Mouse (Mus musculus): Measurements from ENCODE around the gene Ttc5. TPM values are rescaled to one million over a fixed set of nuclear protein-coding genes. Genes with fewer than 3 reads are reported as not detected.
"Not testable (repeated sequence)": the region's sequence is repeated elsewhere in the genome, so short reads cannot be mapped to it uniquely, and the experiment has no call there.

The Ttc5 gene
- total and polyA plus RNA-seq, 3 experiments, result 13.2 to 13.9 (median 13.3) TPM

DNA sequence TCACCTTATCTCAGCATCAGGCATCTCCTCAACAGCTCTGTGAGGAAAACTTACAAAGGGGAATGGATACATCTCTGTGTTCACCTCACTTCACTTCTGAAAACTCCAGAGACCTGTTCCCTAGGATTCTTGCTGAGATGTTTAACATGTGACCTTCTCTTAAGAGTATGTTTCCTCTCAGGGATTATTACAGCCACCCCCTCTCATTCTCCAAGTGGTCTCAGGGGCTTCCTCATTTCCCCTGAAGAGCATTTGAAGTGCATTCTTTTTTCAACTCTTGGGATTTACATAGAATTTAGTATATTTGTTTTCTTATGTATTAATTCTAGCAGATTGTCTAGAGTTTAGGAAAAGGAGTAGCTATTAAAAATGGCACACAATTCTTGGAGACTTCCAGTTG, 40.3 kb downstream of the Ttc5 start, which contains the start of gene Olfr749:
Gene Olfr749, minus strand, starts transcription at position 101 of the 400 bp plus-strand sequence.
- no peaks in the 10 kb centered on the region for H3K27me3 ChIP-seq (ENCODE audit: control insufficient read depth, insufficient read depth, low read length)
- no peaks in the 10 kb centered on the region for H3K36me3 ChIP-seq (ENCODE audit: control insufficient read depth, insufficient read depth, low read length)
- no peak within 1 kb of the TSS for H3K27ac ChIP-seq
- H3K4me1 ChIP-seq (ENCODE audit: control insufficient read depth, insufficient read depth, low read length), result no peaks in the 10 kb centered on the region
- DNase-seq, result no peak
- no peak within 1 kb of the TSS for H3K4me3 ChIP-seq
- no peak within 1 kb of the TSS for H3K9ac ChIP-seq (ENCODE audit: low read depth, low read length)
- intact Hi-C loops (cut with DNase I), result no loop called here
- TF ChIP-seq POLR2A (IDR thresholded peaks at IDR 0.05; ENCODE audit: insufficient read depth, low read depth, low read length), result no peak
- no peak for TF ChIP-seq EP300 (IDR thresholded peaks at IDR 0.05; ENCODE audit: insufficient read depth, low read depth, low read length)
- TF ChIP-seq CTCF (IDR thresholded peaks at IDR 0.05), result no peak
- H3K79me2 ChIP-seq (replicated peaks; ENCODE audit: control insufficient read depth, insufficient read depth, low read length), result no peaks in the 10 kb centered on the region

GRCm38 (mm10) chr14:50741584-50741983, 43.7 kb downstream of the Ttc5 start:
- no peak overlapping the region for H3K9ac ChIP-seq (ENCODE audit: low read depth, low read length)
- H3K4me1 ChIP-seq (ENCODE audit: control insufficient read depth, insufficient read depth, low read length), result no peaks in the 10 kb centered on the region
- no peak overlapping the region for H3K27ac ChIP-seq
- no peaks in the 10 kb centered on the region for H3K79me2 ChIP-seq (replicated peaks; ENCODE audit: control insufficient read depth, insufficient read depth, low read length)
- DNase-seq, result no peak
- intact Hi-C loops (cut with DNase I), result no loop called here
- no peak overlapping the region for H3K4me3 ChIP-seq
- TF ChIP-seq CTCF (IDR thresholded peaks at IDR 0.05) (no peak), POLR2A (IDR thresholded peaks at IDR 0.05; ENCODE audit: insufficient read depth, low read depth, low read length) (no peak), EP300 (IDR thresholded peaks at IDR 0.05; ENCODE audit: insufficient read depth, low read depth, low read length) (no peak)
- 61% methylated on average over 2 of the region's 2 CpGs for WGBS
- H3K27me3 ChIP-seq (ENCODE audit: control insufficient read depth, insufficient read depth, low read length), result no peaks in the 10 kb centered on the region
- no peaks in the 10 kb centered on the region for H3K36me3 ChIP-seq (ENCODE audit: control insufficient read depth, insufficient read depth, low read length)

DNA sequence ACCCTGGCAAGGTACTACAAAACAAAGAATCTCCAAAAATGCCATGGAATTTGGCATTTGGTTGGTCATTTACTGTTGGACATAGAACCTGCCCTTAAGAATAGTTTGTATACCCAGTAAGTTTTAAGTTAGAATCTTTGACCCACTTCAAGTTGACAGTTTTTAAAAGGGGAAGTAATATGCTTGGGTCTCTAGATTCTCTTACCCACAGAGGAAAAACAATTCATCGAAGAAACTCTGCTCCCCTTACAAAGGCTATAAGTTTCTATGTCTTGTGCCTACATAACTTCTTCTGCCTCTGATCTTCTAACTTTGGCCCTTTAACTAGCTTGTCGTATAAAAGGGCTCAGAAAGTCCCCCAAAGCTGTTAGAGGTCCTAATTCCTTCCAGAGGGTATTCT, 45.0 kb downstream of the Ttc5 start:
- intact Hi-C loops (cut with DNase I), result no loop called here
- DNase-seq, result no peak
- H3K36me3 ChIP-seq (ENCODE audit: control insufficient read depth, insufficient read depth, low read length), result no peaks in the 10 kb centered on the region
- no peaks in the 10 kb centered on the region for H3K4me1 ChIP-seq (ENCODE audit: control insufficient read depth, insufficient read depth, low read length)
- WGBS, result 61% methylated on average over 2 of the region's 2 CpGs
- no peaks in the 10 kb centered on the region for H3K27me3 ChIP-seq (ENCODE audit: control insufficient read depth, insufficient read depth, low read length)
- no peak overlapping the region for H3K9ac ChIP-seq (ENCODE audit: low read depth, low read length)
- no peaks in the 10 kb centered on the region for H3K79me2 ChIP-seq (replicated peaks; ENCODE audit: control insufficient read depth, insufficient read depth, low read length)
- TF ChIP-seq CTCF (IDR thresholded peaks at IDR 0.05), result no peak
- TF ChIP-seq POLR2A (IDR thresholded peaks at IDR 0.05; ENCODE audit: insufficient read depth, low read depth, low read length), result no peak
- TF ChIP-seq EP300 (IDR thresholded peaks at IDR 0.05; ENCODE audit: insufficient read depth, low read depth, low read length), result no peak
- H3K4me3 ChIP-seq, result no peak overlapping the region
- H3K27ac ChIP-seq, result no peak overlapping the region

- intact Hi-C loops (cut with DNase I); H3K27ac ChIP-seq; H3K36me3 ChIP-seq (ENCODE audit: control insufficient read depth, insufficient read depth, low read length); DNase-seq; H3K79me2 ChIP-seq (replicated peaks; ENCODE audit: control insufficient read depth, insufficient read depth, low read length); H3K9ac ChIP-seq (ENCODE audit: low read depth, low read length); H3K27me3 ChIP-seq (ENCODE audit: control insufficient read depth, insufficient read depth, low read length); H3K4me1 ChIP-seq (ENCODE audit: control insufficient read depth, insufficient read depth, low read length); H3K4me3 ChIP-seq: not testable (repeated sequence)
- WGBS, result 67% methylated on average over 4 of the region's 4 CpGs
These were observed 62.9 kb downstream of the Ttc5 start for GRCm38 (mm10) chr14:50722371-50722770.

DNA sequence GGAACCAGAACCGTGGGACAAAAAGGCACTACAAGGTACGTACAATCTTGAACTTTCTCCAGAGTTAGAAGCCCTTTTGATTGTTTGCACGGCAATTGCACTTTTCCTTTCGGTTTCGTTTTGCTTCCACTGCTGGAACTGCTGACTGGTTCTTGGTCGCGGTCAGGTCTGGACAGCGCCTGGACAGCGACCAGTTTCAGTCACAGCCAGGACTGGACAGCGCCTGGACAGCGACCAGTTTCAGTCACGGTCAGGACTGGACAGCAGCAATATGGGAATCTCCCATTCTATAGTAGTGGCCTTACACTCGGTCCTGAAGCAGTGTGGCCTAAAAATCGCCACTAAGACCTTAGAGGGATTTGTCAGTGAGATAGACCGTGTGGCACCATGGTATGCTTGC, 65.4 kb downstream of the Ttc5 start:
- H3K9ac ChIP-seq (ENCODE audit: low read depth, low read length); H3K36me3 ChIP-seq (ENCODE audit: control insufficient read depth, insufficient read depth, low read length); H3K4me3 ChIP-seq; H3K27ac ChIP-seq; DNase-seq; intact Hi-C loops (cut with DNase I); H3K27me3 ChIP-seq (ENCODE audit: control insufficient read depth, insufficient read depth, low read length); H3K4me1 ChIP-seq (ENCODE audit: control insufficient read depth, insufficient read depth, low read length); H3K79me2 ChIP-seq (replicated peaks; ENCODE audit: control insufficient read depth, insufficient read depth, low read length): not testable (repeated sequence)
- WGBS, result 85% methylated on average over 15 of the region's 15 CpGs

Other genes starting within 250 kb of the Ttc5 start
- gene Olfr744, start 170.6 kb downstream of the Ttc5 start, total RNA-seq (2021), result not detected
- gene Olfr744, start 170.6 kb downstream of the Ttc5 start, polyA plus RNA-seq (2012; rRNA removed), result not detected in 2 replicates
- gene Olfr745, start 146.1 kb downstream of the Ttc5 start, total RNA-seq (2021), result not detected
- not detected in 2 replicates for gene Olfr745, start 146.1 kb downstream of the Ttc5 start, polyA plus RNA-seq (2012; rRNA removed)
- not detected for gene Olfr746, start 138.4 kb downstream of the Ttc5 start, total RNA-seq (2021)
- not detected in 2 replicates for gene Olfr746, start 138.4 kb downstream of the Ttc5 start, polyA plus RNA-seq (2012; rRNA removed)
- gene Olfr747, start 92.3 kb downstream of the Ttc5 start, total RNA-seq (2021), result not detected
- not detected in 2 replicates for gene Olfr747, start 92.3 kb downstream of the Ttc5 start, polyA plus RNA-seq (2012; rRNA removed)
- not detected for gene Olfr748, start 78.1 kb downstream of the Ttc5 start, total RNA-seq (2021)
- not detected in 2 replicates for gene Olfr748, start 78.1 kb downstream of the Ttc5 start, polyA plus RNA-seq (2012; rRNA removed)
- not detected for gene Olfr749, start 40.4 kb downstream of the Ttc5 start, total RNA-seq (2021)
- not detected in 2 replicates for gene Olfr749, start 40.4 kb downstream of the Ttc5 start, polyA plus RNA-seq (2012; rRNA removed)
- not detected for gene Ccnb1ip1, start 22.2 kb upstream of the Ttc5 start, total RNA-seq (2021)
- gene Ccnb1ip1, start 22.2 kb upstream of the Ttc5 start, polyA plus RNA-seq (2012; rRNA removed), result not detected in 2 replicates
- gene Parp2, start 22.3 kb upstream of the Ttc5 start, total RNA-seq (2021), result 10 to 100 TPM; 14.7 to 15.6 TPM
- 12.5 and 23.2 TPM in 2 replicates for gene Parp2, start 22.3 kb upstream of the Ttc5 start, polyA plus RNA-seq (2012; rRNA removed)
- 10 to 100 TPM; 10.1 to 12.2 TPM for gene Tep1, start 85.0 kb upstream of the Ttc5 start, total RNA-seq (2021)
- gene Tep1, start 85.0 kb upstream of the Ttc5 start, polyA plus RNA-seq (2012; rRNA removed), result 11.9 and 14.7 TPM in 2 replicates
- 10 to 100 TPM; 22.3 to 25.8 TPM for gene Klhl33, start 112.0 kb upstream of the Ttc5 start, total RNA-seq (2021)
- 14.4 and 26.7 TPM in 2 replicates for gene Klhl33, start 112.0 kb upstream of the Ttc5 start, polyA plus RNA-seq (2012; rRNA removed)
- 10 to 100 TPM; 67.8 to 70.5 TPM for gene Osgep, start 139.4 kb upstream of the Ttc5 start, total RNA-seq (2021)
- gene Osgep, start 139.4 kb upstream of the Ttc5 start, polyA plus RNA-seq (2012; rRNA removed), result 84.2 and 89.0 TPM in 2 replicates
- gene Apex1, start 139.4 kb upstream of the Ttc5 start, total RNA-seq (2021), result 10 to 100 TPM; 23.2 to 27.4 TPM
- 18.8 and 31.6 TPM in 2 replicates for gene Apex1, start 139.4 kb upstream of the Ttc5 start, polyA plus RNA-seq (2012; rRNA removed)
- gene Pip4p1, start 145.3 kb upstream of the Ttc5 start, total RNA-seq (2021), result 10 to 100 TPM; 18.6 to 27.8 TPM
- gene Pip4p1, start 145.3 kb upstream of the Ttc5 start, polyA plus RNA-seq (2012; rRNA removed), result 30.5 and 54.4 TPM in 2 replicates
- 10 to 100 TPM; 14.4 to 18.1 TPM for gene Pnp, start 145.6 kb upstream of the Ttc5 start, total RNA-seq (2021)
- gene Pnp, start 145.6 kb upstream of the Ttc5 start, polyA plus RNA-seq (2012; rRNA removed), result 17.2 and 25.4 TPM in 2 replicates
- 10 to 100 TPM; 11.3 to 12.1 TPM for gene Gm49342, start 159.0 kb upstream of the Ttc5 start, total RNA-seq (2021)
- gene Gm49342, start 159.0 kb upstream of the Ttc5 start, polyA plus RNA-seq (2012; rRNA removed), result 13.4 and 23.4 TPM in 2 replicates
- gene Pnp2, start 170.5 kb upstream of the Ttc5 start, total RNA-seq (2021), result under 1 TPM; 0.52 to 0.75 TPM
- 0.53 and 1.1 TPM in 2 replicates for gene Pnp2, start 170.5 kb upstream of the Ttc5 start, polyA plus RNA-seq (2012; rRNA removed)
- under 1 TPM in 1 of 2 experiments, not detected in 1; 0.61 TPM for gene Rnase10, start 222.2 kb upstream of the Ttc5 start, total RNA-seq (2021)
- gene Rnase10, start 222.2 kb upstream of the Ttc5 start, polyA plus RNA-seq (2012; rRNA removed), result 0.21 and 0.38 TPM in 2 replicates